Mouse (Mus musculus): ENCODE measurements around the gene Fads6. TPM values are rescaled to one million over a fixed set of nuclear protein-coding genes. Genes with fewer than 3 reads are reported as not detected.

Gene Fads6
- total and polyA plus RNA-seq, 3 experiments = 0.30 to 8.5 (median 0.63) TPM

- dilution Hi-C loops (cut with MboI; ENCODE audit: extremely low pct_ligation_motif_present, extremely low pct_unique_long_range_greater_than_20kb, low sequenced_read_pairs) (no loop called here), in situ Hi-C loops (cut with MboI; ENCODE audit: low pct_ligation_motif_present, low pct_unique_long_range_greater_than_20kb, low sequenced_read_pairs) (no loop called here)
- TF ChIP-seq USF1 (IDR thresholded peaks at IDR 0.05; ENCODE audit: low read depth, low read length) (no peak), MXI1 (IDR thresholded peaks at IDR 0.05; ENCODE audit: low read depth, low read length) (no peak), NELFE (IDR thresholded peaks at IDR 0.05; ENCODE audit: low read depth, low read length) (no peak), MAX (IDR thresholded peaks at IDR 0.05; ENCODE audit: low read length) (no peak), HCFC1 (IDR thresholded peaks at IDR 0.05; ENCODE audit: low read depth, low read length) (no peak), POLR2AphosphoS2 (IDR thresholded peaks at IDR 0.05; ENCODE audit: low read depth, low read length) (no peak), ZKSCAN1 (IDR thresholded peaks at IDR 0.05; ENCODE audit: borderline replicate concordance, low read depth, low read length) (no peak), SMC3 (IDR thresholded peaks at IDR 0.05; ENCODE audit: low read depth, low read length) (no peak), NRF1 (IDR thresholded peaks at IDR 0.05; ENCODE audit: low read depth, low read length) (no peak), ZMIZ1 (IDR thresholded peaks at IDR 0.05; ENCODE audit: low read depth, low read length) (no peak), POLR2A (IDR thresholded peaks at IDR 0.05; ENCODE audit: low read depth, low read length) (no peak), MEF2A (IDR thresholded peaks at IDR 0.05; ENCODE audit: borderline replicate concordance, low read depth, low read length) (no peak), MYC (IDR thresholded peaks at IDR 0.05; ENCODE audit: low read depth, low read length) (no peak), RAD21 (IDR thresholded peaks at IDR 0.05; ENCODE audit: low read depth, low read length) (no peak), GABPA (IDR thresholded peaks at IDR 0.05; ENCODE audit: insufficient replicate concordance, low read depth, low read length) (no peak), PAX5 (IDR thresholded peaks at IDR 0.05; ENCODE audit: low read length) (no peak)
- Histone ChIP-seq H3K4me2 (ENCODE audit: insufficient read depth, low read depth, poor library complexity, severe bottlenecking) (no peak overlapping the region), H3K79me2 (replicated peaks; ENCODE audit: control insufficient read depth, extremely low read depth, insufficient read depth, poor library complexity, severe bottlenecking) (no peaks in the 10 kb centered on the region), H3K27me3 (replicated peaks) (peaks cover 81% of the 10 kb centered on the region), H3K27ac (ENCODE audit: insufficient read depth, low read depth) (no peak overlapping the region), H3K36me3 (replicated peaks in 1 of 2; ENCODE audit: control insufficient read depth in 1 of 2, insufficient read depth in 1 of 2, low read length in 1 of 2) (no peaks in the 10 kb centered on the region), H3K9me3 (replicated peaks; ENCODE audit: low read length) (peaks cover 11% of the 10 kb centered on the region), H3K4me1 (ENCODE audit: control insufficient read depth in 1 of 2, insufficient read depth in 2 of 2) (peaks cover 0 to 10% of the 10 kb centered on the region in 2 experiments; a peak in 2 of 4 replicates), H3K4me3 (replicated peaks in 1 of 3; ENCODE audit: low read depth in 2 of 3, low read length in 2 of 3, poor library complexity in 1 of 3) (no peak overlapping the region), H3K9ac (ENCODE audit: insufficient read depth, low read depth) (no peak overlapping the region)
- no peak for DNase-seq (ENCODE audit: extremely low read depth)
Observed at GRCm38 (mm10) chr11:115303167-115303566, 5.7 kb upstream of the Fads6 start.

GRCm38 (mm10) chr11:115301351-115301750, 3.9 kb upstream of the Fads6 start:
- dilution Hi-C loops (cut with MboI; ENCODE audit: extremely low pct_ligation_motif_present, extremely low pct_unique_long_range_greater_than_20kb, low sequenced_read_pairs) (no loop called here), in situ Hi-C loops (cut with MboI; ENCODE audit: low pct_ligation_motif_present, low pct_unique_long_range_greater_than_20kb, low sequenced_read_pairs) (no loop called here)
- H3K27me3 ChIP-seq (replicated peaks) = peaks cover 83% of the 10 kb centered on the region
- peaks cover 4 to 12% of the 10 kb centered on the region in 2 experiments; a peak in 3 of 4 replicates for H3K4me1 ChIP-seq (ENCODE audit: control insufficient read depth in 1 of 2, insufficient read depth in 2 of 2)
- no peak for DNase-seq (ENCODE audit: extremely low read depth)
- H3K27ac ChIP-seq (ENCODE audit: insufficient read depth, low read depth) = no peak overlapping the region
- no peaks in the 10 kb centered on the region for H3K36me3 ChIP-seq (replicated peaks in 1 of 2; ENCODE audit: control insufficient read depth in 1 of 2, insufficient read depth in 1 of 2, low read length in 1 of 2)
- H3K4me3 ChIP-seq (replicated peaks in 1 of 3; ENCODE audit: low read depth in 2 of 3, low read length in 2 of 3, poor library complexity in 1 of 3) = no peak overlapping the region
- H3K9me3 ChIP-seq (replicated peaks; ENCODE audit: low read length) = peaks cover 11% of the 10 kb centered on the region
- no peak overlapping the region for H3K4me2 ChIP-seq (ENCODE audit: insufficient read depth, low read depth, poor library complexity, severe bottlenecking)
- H3K79me2 ChIP-seq (replicated peaks; ENCODE audit: control insufficient read depth, extremely low read depth, insufficient read depth, poor library complexity, severe bottlenecking) = no peaks in the 10 kb centered on the region
- no peak for TF ChIP-seq SIN3A (IDR thresholded peaks at IDR 0.05; ENCODE audit: low read length)
- no peak for TF ChIP-seq E2F4 (IDR thresholded peaks at IDR 0.05; ENCODE audit: insufficient replicate concordance, low read depth, low read length)
- no peak for TF ChIP-seq BHLHE40 (IDR thresholded peaks at IDR 0.05; ENCODE audit: low read depth, low read length)
- no peak for TF ChIP-seq NRF1 (IDR thresholded peaks at IDR 0.05; ENCODE audit: low read depth, low read length)
- no peak for TF ChIP-seq ZNF384 (IDR thresholded peaks at IDR 0.05; ENCODE audit: low read depth, low read length)
- TF ChIP-seq MEF2A (IDR thresholded peaks at IDR 0.05; ENCODE audit: borderline replicate concordance, low read depth, low read length) = no peak
- TF ChIP-seq NELFE (IDR thresholded peaks at IDR 0.05; ENCODE audit: low read depth, low read length) = no peak
- TF ChIP-seq ZKSCAN1 (IDR thresholded peaks at IDR 0.05; ENCODE audit: borderline replicate concordance, low read depth, low read length) = no peak
- no peak for TF ChIP-seq MXI1 (IDR thresholded peaks at IDR 0.05; ENCODE audit: low read depth, low read length)
- no peak for TF ChIP-seq MAFK (IDR thresholded peaks at IDR 0.05; ENCODE audit: insufficient replicate concordance, low read length)
- no peak for TF ChIP-seq ZMIZ1 (IDR thresholded peaks at IDR 0.05; ENCODE audit: low read depth, low read length)
- TF ChIP-seq ETS1 (conservative IDR thresholded peaks at IDR 0.05; ENCODE audit: low read depth, low read length) = no peak
- TF ChIP-seq USF2 (conservative IDR thresholded peaks at IDR 0.05; ENCODE audit: low read depth, low read length) = no peak
- TF ChIP-seq MAX (IDR thresholded peaks at IDR 0.05; ENCODE audit: low read length) = no peak
- no peak for TF ChIP-seq JUN (IDR thresholded peaks at IDR 0.05; ENCODE audit: insufficient read depth, low read depth, low read length)
- TF ChIP-seq JUND (conservative IDR thresholded peaks at IDR 0.05; ENCODE audit: low read depth, low read length) = no peak
- TF ChIP-seq IRF4 (IDR thresholded peaks at IDR 0.05; ENCODE audit: low read depth, low read length) = no peak
- TF ChIP-seq PAX5 (IDR thresholded peaks at IDR 0.05; ENCODE audit: low read length) = no peak
- H3K9ac ChIP-seq (ENCODE audit: insufficient read depth, low read depth) = no peak overlapping the region
